Mouse (Mus musculus) heart, embryonic 16.5 days (tissue): ENCODE measurements at regions not wholly inside any gene's neighbourhood (a gene's known extent, or its start where the extent isn't known, plus 50 kb on each side); places are given as distances from the start of the nearest gene placed in this dataset.
A peak's percentile ranks its signal among the peaks of the same experiment; 100 is the strongest.

Experiments used
- ATAC-seq: fragments of 200-750 bp; cut with Nextera tagmentation; replicated peaks from 2 replicates; pipeline ENCODE4 v1.8.0; 2017; ENCODE audit warnings: moderate number of reproducible peaks; ENCODE audit not compliant: insufficient read depth, low FRiP score; ENCODE audit errors: extremely low read depth
- H3K27ac ChIP-seq: fragments of 300-500 bp; sonication (generic); 2 replicates; pipeline ENCODE4 v1.5.1; 2014; ENCODE audit warnings: mild to moderate bottlenecking, low read length, control low read depth, moderate library complexity
- H3K27me3 ChIP-seq: fragments of 300-500 bp; sonication (generic); 2 replicates; pipeline ENCODE4 v1.6.1; 2014; ENCODE audit warnings: low read length, mixed read lengths; ENCODE audit not compliant: control insufficient read depth, insufficient read depth
- H3K36me3 ChIP-seq: fragments of 300-500 bp; sonication (generic); 2 replicates; pipeline ENCODE4 v1.6.1; 2014; ENCODE audit not compliant: control insufficient read depth, insufficient read depth
- H3K4me1 ChIP-seq: fragments of 300-500 bp; sonication (generic); 2 replicates; pipeline ENCODE4 v1.6.1; 2014; ENCODE audit warnings: low read length, mixed read lengths; ENCODE audit not compliant: control insufficient read depth, insufficient read depth
- H3K4me2 ChIP-seq: fragments of 300-500 bp; sonication (generic); 2 replicates; pipeline ENCODE4 v1.6.1; 2014; ENCODE audit warnings: low read depth, mild to moderate bottlenecking, control low read depth, low read length
- H3K4me3 ChIP-seq: fragments of 300-500 bp; sonication (generic); 2 replicates; pipeline ENCODE4 v1.5.1; 2014; ENCODE audit warnings: mild to moderate bottlenecking, control low read depth, low read length
- H3K9ac ChIP-seq: fragments of 300-500 bp; sonication (generic); 2 replicates; pipeline ENCODE4 v1.6.1; 2014; ENCODE audit warnings: low read length, control low read depth
- H3K9me3 ChIP-seq: fragments of 300-500 bp; sonication (generic); replicated peaks from 2 replicates; pipeline ENCODE4 v1.6.1; 2016; ENCODE audit warnings: low read length; ENCODE audit not compliant: control insufficient read depth
- WGBS: fragments of 180-500 bp; shearing (Covaris S2); extraction: QIAGEN DNeasy Blood & Tissue Kit; methylation state at CpG from one replicate; pipeline ENCODE4 v1.1.7; 2014; 5-methylcytosine and 5-hydroxymethylcytosine counted together

DNA sequence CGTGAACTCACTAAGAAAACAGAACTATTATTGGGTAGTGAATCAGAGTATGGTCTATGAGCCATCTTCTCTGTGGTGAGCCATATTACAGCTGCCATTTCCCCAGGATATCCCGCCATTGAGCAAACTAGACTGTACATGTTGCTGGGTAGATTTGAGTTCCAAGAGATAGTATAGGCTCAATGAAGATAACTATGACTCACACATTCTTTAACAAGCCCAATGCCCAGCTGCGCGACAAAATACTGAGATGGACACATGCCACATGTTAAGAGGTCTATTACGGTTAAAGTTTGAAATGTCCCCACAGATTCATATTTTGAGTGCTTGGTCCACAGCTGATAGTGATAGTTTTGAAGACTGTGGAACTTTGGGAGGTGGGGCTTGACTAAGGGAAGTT is 107.5 kb upstream of the Thbs1 start:
- no peak for ATAC-seq
- Histone ChIP-seq H3K9me3 (no peaks in the 10 kb centered on the region), H3K4me1 (peaks cover 3% of the 10 kb centered on the region; the same call in 1 of the 2 replicates), H3K4me3 (no peak overlapping the region), H3K36me3 (no peaks in the 10 kb centered on the region), H3K27ac (no peak overlapping the region), H3K27me3 (no peaks in the 10 kb centered on the region), H3K9ac (no peak overlapping the region), H3K4me2 (no peak overlapping the region)
- 75% methylated on average over 5 of the region's 5 CpGs for WGBS

DNA sequence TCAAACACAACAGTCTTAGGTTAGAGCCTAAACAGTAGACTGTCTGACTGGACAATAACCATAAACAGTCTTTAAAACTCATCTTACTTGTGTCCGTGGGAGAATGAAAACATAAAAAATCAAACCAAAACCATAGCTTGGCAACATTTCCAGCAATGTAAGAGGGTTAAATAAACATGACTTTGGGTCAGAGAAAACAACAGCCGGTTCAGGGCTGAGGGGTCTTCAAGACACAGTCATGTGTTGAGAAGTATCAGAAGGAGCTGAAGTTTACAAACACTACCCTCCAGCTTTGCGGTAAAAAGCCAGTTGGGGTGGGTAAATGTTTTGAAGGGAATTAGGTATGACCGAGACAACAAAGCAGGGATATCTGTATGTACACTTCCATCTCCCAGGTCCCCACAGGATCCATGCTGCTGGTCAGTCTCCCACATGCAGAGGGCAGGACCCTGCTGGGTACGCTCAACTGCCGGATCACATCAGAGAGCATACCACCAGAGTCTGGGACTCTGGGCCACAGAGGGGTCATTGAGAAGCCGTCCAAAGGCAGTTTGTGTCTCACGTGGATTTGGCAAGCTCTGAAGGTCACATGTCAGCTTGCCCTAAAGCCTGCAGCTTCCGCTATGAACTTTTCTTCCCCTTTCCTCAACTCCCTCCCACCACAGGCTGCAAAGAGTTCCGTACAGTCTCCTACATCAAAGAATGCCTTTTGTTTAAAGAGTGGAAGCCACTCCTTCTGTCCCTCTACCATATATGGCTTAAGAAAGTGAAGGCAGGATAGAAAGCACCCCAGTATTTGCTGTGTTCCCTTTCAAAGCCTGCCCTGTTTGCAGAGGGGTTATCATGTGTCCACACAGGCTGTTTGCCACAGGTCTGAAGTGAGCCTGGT is 103.9 kb upstream of the Thbs1 start:
- H3K27me3 ChIP-seq = no peaks in the 10 kb centered on the region
- WGBS = 35% methylated on average over 10 of the region's 10 CpGs
- peak overlapping the region; percentile 22; the same call in 1 of the 2 replicates for H3K4me2 ChIP-seq
- peak; percentile 68 for ATAC-seq
- H3K9me3 ChIP-seq = no peaks in the 10 kb centered on the region; the same call in 1 of the 2 replicates
- H3K9ac ChIP-seq = no peak overlapping the region
- H3K36me3 ChIP-seq = no peaks in the 10 kb centered on the region
- H3K27ac ChIP-seq = no peak overlapping the region
- peaks cover 3% of the 10 kb centered on the region; the same call in 1 of the 2 replicates for H3K4me1 ChIP-seq
- no peak overlapping the region; the same call in 1 of the 2 replicates for H3K4me3 ChIP-seq

DNA sequence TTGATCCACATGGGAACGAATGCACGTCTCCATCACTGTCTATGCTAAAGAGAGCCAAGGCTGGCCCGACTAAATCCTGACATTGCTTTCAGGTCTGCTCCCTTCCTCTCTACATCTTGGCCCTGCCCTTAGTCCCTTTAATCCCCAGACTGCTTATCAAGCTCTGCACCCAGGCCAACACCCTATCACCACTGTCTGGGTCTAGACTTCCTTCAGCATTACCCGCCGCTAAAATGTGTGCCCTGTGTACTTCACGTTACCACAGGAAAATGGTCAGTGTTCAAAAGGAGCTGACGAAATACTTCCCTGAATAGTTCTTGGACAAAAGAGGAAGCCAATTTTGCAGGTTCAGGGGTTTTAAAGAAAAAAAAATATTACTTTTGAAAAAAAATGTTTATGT is 100.0 kb upstream of the Thbs1 start:
- Histone ChIP-seq H3K9me3 (no peaks in the 10 kb centered on the region; the same call in 1 of the 2 replicates), H3K36me3 (no peaks in the 10 kb centered on the region), H3K4me2 (no peak overlapping the region), H3K9ac (no peak overlapping the region), H3K4me3 (no peak overlapping the region), H3K27me3 (no peaks in the 10 kb centered on the region), H3K27ac (no peak overlapping the region), H3K4me1 (peaks cover 3% of the 10 kb centered on the region; the same call in 1 of the 2 replicates)
- WGBS = 75% methylated on average over 7 of the region's 7 CpGs
- ATAC-seq = no peak

DNA sequence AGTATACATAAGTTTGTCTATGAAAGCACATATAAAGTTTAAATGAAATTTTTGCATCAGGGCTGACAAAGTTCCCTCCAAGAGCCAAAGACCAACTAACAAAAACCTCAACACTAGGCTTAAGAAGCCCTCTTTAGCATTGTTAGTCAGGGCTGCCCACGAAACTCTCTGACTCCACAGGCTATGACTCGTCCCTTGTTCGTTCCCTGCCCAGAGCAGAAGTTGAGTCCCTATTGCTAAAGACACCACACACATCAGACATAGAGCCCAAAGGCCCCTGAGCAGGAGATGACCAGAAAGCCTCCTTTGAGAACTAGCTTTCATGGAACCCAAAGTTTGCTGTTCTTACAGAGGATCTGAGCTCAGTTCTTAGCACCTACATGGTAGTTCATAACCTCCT is 99.5 kb upstream of the Thbs1 start:
- Histone ChIP-seq H3K27ac (no peak overlapping the region), H3K4me1 (peaks cover 3% of the 10 kb centered on the region; the same call in 1 of the 2 replicates), H3K36me3 (no peaks in the 10 kb centered on the region), H3K27me3 (no peaks in the 10 kb centered on the region), H3K9ac (no peak overlapping the region), H3K4me3 (no peak overlapping the region), H3K9me3 (no peaks in the 10 kb centered on the region; the same call in 1 of the 2 replicates), H3K4me2 (no peak overlapping the region)
- 82% methylated on average over 3 of the region's 3 CpGs for WGBS
- no peak for ATAC-seq

DNA sequence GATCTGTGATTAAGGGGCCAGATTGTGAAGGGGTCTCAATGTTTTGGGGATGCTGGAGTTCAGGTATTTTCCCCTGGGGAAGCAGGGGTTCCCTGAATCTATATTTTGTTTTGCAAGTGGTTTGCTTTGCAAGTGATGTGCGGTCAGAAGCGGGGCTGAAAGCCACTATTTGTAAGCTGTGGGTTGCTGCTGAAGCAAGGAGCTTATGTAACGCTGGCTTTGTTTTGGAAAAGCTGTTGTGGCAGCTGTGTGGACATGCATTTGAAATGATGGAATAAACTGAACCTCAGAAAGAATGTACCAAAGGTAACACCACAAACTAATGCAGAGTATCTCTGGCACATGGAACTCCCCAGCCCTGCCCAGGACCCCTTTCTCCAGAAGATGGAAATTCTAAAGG is 98.5 kb upstream of the Thbs1 start:
- Histone ChIP-seq H3K9me3 (no peaks in the 10 kb centered on the region; the same call in 1 of the 2 replicates), H3K4me3 (no peak overlapping the region), H3K36me3 (no peaks in the 10 kb centered on the region), H3K4me1 (no peaks in the 10 kb centered on the region; the same call in 1 of the 2 replicates), H3K4me2 (no peak overlapping the region), H3K27me3 (no peaks in the 10 kb centered on the region), H3K9ac (no peak overlapping the region), H3K27ac (no peak overlapping the region)
- WGBS = 88% methylated on average over 3 of the region's 3 CpGs
- no peak for ATAC-seq

DNA sequence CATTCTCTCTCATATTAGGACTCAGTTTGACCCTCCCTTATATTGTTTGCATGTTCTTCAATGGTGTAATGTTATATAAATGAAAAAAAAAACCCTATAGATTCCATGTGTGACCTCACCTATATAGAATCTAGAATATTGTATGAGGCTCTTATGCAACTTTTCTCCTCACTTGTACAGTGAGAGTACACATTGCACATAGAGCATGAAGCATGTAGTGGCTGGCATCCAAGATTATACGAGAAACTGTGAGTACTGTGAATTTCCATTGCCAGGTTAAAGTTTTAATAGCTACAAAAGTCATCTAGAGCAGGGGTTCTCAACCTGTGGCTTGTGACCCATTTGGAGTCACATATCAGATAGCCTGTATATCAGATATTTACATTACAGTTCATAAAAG is 96.5 kb upstream of the Thbs1 start:
- H3K9me3 ChIP-seq = no peaks in the 10 kb centered on the region
- no peak overlapping the region for H3K9ac ChIP-seq
- no peaks in the 10 kb centered on the region for H3K36me3 ChIP-seq
- no peak overlapping the region for H3K4me3 ChIP-seq
- no peaks in the 10 kb centered on the region for H3K4me1 ChIP-seq
- WGBS = 54% methylated on average over 1 of the region's 1 CpGs
- no peaks in the 10 kb centered on the region for H3K27me3 ChIP-seq
- H3K4me2 ChIP-seq = no peak overlapping the region
- no peak for ATAC-seq
- H3K27ac ChIP-seq = no peak overlapping the region

DNA sequence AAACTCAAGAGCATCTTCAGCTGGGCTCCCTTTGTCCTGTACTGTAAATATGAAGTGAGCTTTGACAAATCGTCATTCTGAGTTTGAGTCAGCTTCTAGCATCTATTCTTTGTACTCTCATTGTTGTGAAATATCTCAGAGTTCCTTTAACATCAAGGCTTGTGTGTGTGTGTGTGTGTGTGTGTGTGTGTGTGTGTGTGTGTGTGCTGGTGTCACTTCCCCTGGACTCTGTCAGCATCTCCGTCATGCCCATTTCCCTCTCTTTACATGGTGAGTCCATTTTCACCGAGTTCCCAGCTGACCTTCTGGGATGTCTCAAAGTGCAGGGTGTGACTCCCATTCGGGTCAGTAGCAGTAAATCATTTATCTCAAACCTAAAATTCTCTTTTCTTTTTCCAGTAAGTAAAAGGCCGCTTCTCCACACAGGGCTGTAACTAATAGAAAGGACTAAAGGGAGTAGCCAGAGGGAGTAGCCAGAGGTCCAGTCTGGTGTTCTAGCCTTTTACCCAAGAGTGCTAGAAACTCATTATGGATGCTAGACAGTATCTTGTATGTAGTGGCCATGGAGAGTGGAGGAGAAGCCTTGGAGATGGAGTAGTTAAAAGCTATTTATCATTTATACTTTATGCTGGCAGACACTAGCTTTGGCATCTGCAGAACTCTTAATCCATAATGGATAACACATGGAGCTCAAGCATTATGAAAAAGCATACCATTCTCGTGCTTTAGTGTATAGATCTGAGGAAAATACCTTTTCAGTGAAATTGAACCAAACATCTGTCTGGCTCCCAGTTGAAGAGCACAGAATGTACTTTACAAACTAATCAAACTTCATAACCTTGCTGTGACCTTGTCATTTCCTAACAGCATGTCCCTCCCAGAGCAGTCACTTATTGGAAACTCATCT is 85.6 kb upstream of the Thbs1 start:
- Histone ChIP-seq H3K4me1 (no peaks in the 10 kb centered on the region), H3K9ac (no peak overlapping the region), H3K27me3 (no peaks in the 10 kb centered on the region), H3K9me3 (no peaks in the 10 kb centered on the region), H3K4me3 (no peak overlapping the region), H3K27ac (no peak overlapping the region), H3K4me2 (no peak overlapping the region), H3K36me3 (no peaks in the 10 kb centered on the region)
- no peak for ATAC-seq
- WGBS = 71% methylated on average over 6 of the region's 6 CpGs

DNA sequence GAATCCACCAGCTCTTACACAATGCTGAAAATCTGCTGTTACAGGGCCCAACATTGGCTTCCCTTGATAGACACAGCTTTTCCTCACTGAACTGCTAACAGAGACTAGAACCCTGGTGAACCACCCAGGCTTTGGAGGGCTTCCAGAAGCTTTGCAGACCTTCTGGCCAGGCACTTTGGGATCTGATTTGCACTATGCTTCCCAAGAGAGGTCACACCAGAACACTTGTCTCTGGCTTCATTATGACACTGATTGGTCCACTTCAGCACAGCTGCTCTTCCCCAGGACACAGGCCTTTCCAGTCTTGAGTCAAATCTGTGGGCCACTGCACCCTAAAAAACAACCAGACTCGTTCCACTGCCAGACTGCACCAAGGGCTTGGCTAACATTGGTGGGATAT is 82.8 kb upstream of the Thbs1 start:
- Histone ChIP-seq H3K27me3 (no peaks in the 10 kb centered on the region), H3K9me3 (no peaks in the 10 kb centered on the region), H3K27ac (no peak overlapping the region), H3K9ac (no peak overlapping the region), H3K4me3 (no peak overlapping the region), H3K36me3 (no peaks in the 10 kb centered on the region), H3K4me2 (no peak overlapping the region), H3K4me1 (no peaks in the 10 kb centered on the region)
- ATAC-seq = no peak
- WGBS = 55% methylated on average over 1 of the region's 1 CpGs
